Mouse (Mus musculus): ENCODE measurements around the gene Six6.

Gene Six6

GRCm38 (mm10) chr12:72958446-72958845 lies 18.8 kb downstream of the Six6 start:
- DNase-seq, result no peak

GRCm38 (mm10) chr12:72962761-72963160 lies 23.1 kb downstream of the Six6 start:
- no peak for DNase-seq

- no peak for DNase-seq
Measured at GRCm38 (mm10) chr12:72967541-72967940, 27.8 kb downstream of the Six6 start.

- no peak for DNase-seq
Measured at GRCm38 (mm10) chr12:72970620-72971019, 30.9 kb downstream of the Six6 start.

DNA sequence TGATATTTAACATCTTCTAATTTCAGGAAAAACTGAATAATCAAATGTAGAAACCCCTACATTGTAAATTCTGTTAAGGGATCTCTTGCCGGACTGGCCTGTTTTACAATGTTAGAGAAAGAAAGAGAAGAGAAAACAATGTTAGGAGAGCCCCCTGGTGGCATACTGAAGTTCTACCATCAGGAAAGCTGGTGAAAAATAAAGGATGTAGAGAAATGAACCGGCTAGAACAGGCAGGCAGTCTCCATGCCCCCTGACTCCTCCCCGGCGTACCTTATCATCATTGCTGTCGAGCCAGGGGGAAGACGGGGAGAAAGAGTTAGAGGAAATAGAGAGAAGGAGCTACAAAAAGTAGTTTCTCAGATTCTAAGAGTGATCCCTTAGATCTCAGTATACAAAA lies 33.5 kb downstream of the Six6 start:
- peak; percentile 11 to 45 for DNase-seq

DNA sequence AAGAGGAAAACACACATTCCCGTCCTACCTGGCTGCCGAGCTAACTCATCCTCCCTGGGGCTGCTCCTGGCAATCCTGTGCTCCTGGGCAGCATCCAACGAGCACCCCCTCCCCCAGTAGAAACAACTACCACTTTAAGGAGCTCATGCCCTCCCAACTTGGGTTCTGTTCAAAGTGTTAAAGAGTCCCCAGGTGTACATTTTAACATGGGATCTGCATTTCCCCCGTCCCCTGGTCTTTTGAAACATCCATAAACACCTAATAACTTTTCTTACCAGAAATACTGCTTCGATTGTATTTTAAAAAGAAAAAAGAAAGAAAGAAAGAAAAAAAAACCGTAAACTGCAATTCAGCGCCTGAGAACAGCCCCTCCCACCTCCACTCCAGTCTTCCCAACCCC lies 36.5 kb downstream of the Six6 start:
- DNase-seq, result no peak

DNA sequence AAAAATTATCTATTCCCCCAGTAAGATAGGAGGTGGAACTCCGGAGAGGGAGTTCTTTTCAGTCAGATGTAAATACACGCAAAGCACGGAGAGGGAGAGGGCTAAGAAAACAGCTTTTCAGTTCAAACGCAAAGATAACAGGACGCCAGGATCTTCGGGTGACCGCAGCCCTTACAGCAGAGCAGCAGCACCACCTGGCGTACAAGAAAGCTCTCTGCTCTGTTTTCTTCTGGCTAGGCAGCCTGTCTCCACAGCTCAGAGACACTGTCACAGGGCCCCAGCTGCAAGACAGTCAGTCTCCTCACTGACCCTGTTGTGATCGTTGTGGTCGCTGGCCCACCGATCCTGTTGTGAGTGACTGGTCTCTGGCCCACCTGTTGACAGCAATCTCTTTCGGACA lies 37.0 kb downstream of the Six6 start:
- peak; percentile 61 to 71 for DNase-seq

GRCm38 (mm10) chr12:72977851-72978250 lies 38.2 kb downstream of the Six6 start:
- no peak for DNase-seq

DNA sequence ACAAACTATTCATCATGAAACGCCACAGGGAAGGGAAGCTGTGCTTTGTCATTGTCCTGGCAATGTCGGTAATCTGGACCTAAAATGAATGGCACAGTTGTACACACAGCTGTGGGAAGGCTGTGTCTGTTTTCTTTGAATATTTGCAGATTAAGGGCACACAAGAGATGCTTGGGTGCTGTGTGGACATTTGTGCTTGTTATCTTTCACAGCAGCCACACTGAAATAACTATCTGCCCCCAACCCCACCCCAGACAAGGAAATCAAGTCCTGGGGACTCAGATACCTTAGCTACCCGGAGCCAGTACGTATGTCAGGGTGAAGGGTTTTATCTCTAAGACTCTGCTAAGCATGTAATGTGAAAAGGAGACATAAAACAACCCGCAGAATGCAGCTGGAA lies 39.5 kb downstream of the Six6 start:
- no peak for DNase-seq

DNA sequence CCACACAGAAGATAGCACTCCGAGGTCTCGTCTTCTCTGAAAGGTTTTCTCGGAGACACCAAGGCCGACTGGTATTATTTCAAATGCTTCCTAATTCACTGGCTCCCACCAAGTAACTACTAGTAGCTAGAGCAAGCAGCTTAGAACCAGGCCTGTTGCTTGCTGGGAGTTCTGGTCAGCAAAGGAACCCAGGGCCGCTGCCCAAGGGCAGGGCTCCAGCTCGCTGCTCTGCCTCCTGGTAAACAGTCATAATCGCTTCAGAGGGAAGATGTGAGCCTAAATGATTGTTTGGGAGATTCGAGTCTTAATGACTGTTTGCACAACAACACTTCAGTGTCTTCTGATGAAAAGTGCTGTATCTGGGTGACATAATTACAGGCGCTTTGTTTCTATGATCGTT lies 42.9 kb downstream of the Six6 start:
- DNase-seq, result no peak

- DNase-seq, result no peak
Measured at GRCm38 (mm10) chr12:72983071-72983857, 43.6 kb downstream of the Six6 start.

Measured in cerebellum, postnatal 36 days (tissue).